Mouse (Mus musculus) kidney, adult 2 months (tissue): ENCODE results near the gene Klk13.

Source experiments
- CTCF ChIP-seq: fragments of 200-500 bp; conservative IDR thresholded peaks from 2 replicates; pipeline ENCODE4 v1.5.1; 2011; ENCODE audit warnings: low read depth, mild to moderate bottlenecking, control low read depth, low read length, moderate library complexity, mixed read lengths; ENCODE audit not compliant: insufficient read depth, insufficient read length
- POLR2A ChIP-seq: fragments of 200-500 bp; IDR thresholded peaks from one replicate; pipeline ENCODE4 v1.6.1; 2011; ENCODE audit warnings: low read depth, low read length, control low read depth

DNA sequence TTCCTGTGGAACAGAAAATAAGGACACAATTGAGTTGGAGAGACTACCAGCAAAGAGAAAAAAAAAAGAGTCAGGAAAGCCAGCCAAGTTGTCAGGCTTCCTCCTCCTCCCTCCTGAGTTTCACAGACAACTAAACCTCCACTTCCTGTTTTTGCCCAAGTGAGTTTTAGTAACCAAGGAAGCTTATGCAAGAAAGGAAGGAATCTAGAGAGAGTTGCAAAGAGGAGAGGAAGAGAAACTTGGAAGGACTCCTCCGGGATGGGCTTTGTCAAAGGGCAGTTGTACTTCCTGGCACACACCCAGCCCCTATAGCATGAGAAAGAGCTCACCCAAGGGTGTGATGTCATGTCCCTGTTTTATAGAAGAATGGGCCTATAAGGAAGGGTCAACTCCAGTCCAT lies 35.4 kb downstream of the Klk13 start:
- TF ChIP-seq POLR2A, result no peak
- TF ChIP-seq CTCF, result no peak
